Mouse (Mus musculus) midbrain, embryonic 10.5 days (tissue): ENCODE data around the gene Rad51c. TPM values are rescaled to one million over a fixed set of nuclear protein-coding genes. Genes with fewer than 3 reads are reported as not detected.
"Not testable (repeated sequence)": the region's sequence is repeated elsewhere in the genome, so short reads cannot be mapped to it uniquely, and the experiment has no call there.

ENCODE experiments used
- DNase-seq: peaks from one replicate; pipeline ENCODE4 v3.0.0-alpha.2; 2017; ENCODE audit warnings: low spot score
- H3K27ac ChIP-seq: fragments of 300-500 bp; sonication (generic); replicated peaks from 2 replicates; pipeline ENCODE4 v1.5.1; 2016; ENCODE audit warnings: mild to moderate bottlenecking
- H3K27me3 ChIP-seq: fragments of 300-500 bp; sonication (generic); 2 replicates; pipeline ENCODE4 v1.6.1; 2016; ENCODE audit warnings: low read depth, mild to moderate bottlenecking; ENCODE audit not compliant: poor library complexity, severe bottlenecking
- H3K36me3 ChIP-seq: fragments of 300-500 bp; sonication (generic); 2 replicates; pipeline ENCODE4 v1.6.1; 2016; ENCODE audit warnings: mild to moderate bottlenecking, moderate library complexity
- H3K4me1 ChIP-seq: fragments of 300-500 bp; sonication (generic); 2 replicates; pipeline ENCODE4 v1.6.1; 2016
- H3K4me3 ChIP-seq: fragments of 300-500 bp; sonication (generic); 2 replicates; pipeline ENCODE4 v1.5.1; 2016; ENCODE audit warnings: mild to moderate bottlenecking, moderate library complexity
- H3K9me3 ChIP-seq: fragments of 300-500 bp; sonication (generic); replicated peaks from 2 replicates; pipeline ENCODE4 v1.6.1; 2016; ENCODE audit warnings: mild to moderate bottlenecking
- WGBS: fragments of 180-500 bp; shearing (Covaris S2); methylation state at CpG from one replicate; pipeline ENCODE4 v1.1.7; 2016; 5-methylcytosine and 5-hydroxymethylcytosine counted together
- polyA plus RNA-seq: library from polyadenylated mRNA; unstranded; fragments of >200 nt; fragmentation: Nextera tagmentation; extraction: Ambion mirVana; gene quantifications from 2 replicates; pipeline ENCODE4 v1.2.1, GENCODE M21; 2016

Rad51c gene
- polyA plus RNA-seq, 1 experiment from 2014 or later, result 15.1 TPM

DNA sequence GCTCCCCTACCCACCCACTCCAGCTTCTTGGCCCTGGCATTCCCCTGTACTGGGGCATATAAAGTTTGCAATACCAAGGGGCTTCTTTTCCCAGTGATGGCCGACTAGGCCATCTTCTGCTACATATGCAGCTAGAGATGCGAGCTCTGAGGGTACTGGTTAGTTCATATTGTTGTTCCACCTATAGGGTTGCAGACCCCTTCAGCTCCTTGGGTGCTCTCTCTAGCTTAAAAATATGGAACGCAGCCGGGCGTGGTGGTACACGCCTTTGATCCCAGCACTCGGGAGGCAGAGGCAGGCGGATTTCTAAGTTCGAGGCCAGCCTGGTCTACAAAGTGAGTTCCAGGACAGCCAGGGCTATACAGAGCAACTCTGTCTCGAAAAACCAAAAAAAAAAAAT lies 39.3 kb upstream of the Rad51c start:
- not testable (repeated sequence) for H3K27ac ChIP-seq, H3K36me3 ChIP-seq, DNase-seq, H3K4me3 ChIP-seq, H3K9me3 ChIP-seq
- WGBS, result 75% methylated on average over 10 of the region's 10 CpGs
- H3K4me1 ChIP-seq, result peaks cover 29% of the 10 kb centered on the region
- H3K27me3 ChIP-seq, result peaks cover 14% of the 10 kb centered on the region

DNA sequence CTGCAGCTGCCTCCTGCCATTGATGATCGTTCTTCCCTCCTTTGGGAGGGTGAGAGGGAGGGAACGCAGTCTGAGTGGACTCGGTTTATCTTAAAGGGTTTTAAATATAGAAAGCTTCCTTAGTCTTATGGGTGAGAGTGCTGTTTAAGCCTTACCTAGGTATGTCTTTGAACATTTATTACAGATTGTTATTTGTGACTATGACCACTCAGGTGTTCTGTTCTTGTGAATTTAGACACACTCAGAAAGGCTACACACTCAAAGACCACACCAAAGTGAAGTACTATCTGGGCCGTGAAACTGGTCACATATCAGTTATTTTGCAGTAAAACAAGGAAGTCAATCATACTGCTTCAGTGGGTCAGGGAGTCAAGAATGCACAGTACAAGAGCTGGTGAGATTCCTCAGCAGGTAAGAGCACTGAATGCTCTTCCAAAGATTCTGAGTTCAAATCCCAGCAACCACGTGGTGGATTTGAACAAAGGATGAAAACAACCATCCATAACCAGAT lies 38.7 kb upstream of the Rad51c start:
- peaks cover 29% of the 10 kb centered on the region for H3K4me1 ChIP-seq
- WGBS, result under 1% methylated on average over 5 of the region's 5 CpGs
- no peaks in the 10 kb centered on the region for H3K9me3 ChIP-seq
- H3K27ac ChIP-seq, result no peak overlapping the region
- H3K4me3 ChIP-seq, result no peak overlapping the region
- H3K36me3 ChIP-seq, result no peaks in the 10 kb centered on the region
- peak; percentile 67 for DNase-seq
- H3K27me3 ChIP-seq, result peaks cover 14% of the 10 kb centered on the region

DNA sequence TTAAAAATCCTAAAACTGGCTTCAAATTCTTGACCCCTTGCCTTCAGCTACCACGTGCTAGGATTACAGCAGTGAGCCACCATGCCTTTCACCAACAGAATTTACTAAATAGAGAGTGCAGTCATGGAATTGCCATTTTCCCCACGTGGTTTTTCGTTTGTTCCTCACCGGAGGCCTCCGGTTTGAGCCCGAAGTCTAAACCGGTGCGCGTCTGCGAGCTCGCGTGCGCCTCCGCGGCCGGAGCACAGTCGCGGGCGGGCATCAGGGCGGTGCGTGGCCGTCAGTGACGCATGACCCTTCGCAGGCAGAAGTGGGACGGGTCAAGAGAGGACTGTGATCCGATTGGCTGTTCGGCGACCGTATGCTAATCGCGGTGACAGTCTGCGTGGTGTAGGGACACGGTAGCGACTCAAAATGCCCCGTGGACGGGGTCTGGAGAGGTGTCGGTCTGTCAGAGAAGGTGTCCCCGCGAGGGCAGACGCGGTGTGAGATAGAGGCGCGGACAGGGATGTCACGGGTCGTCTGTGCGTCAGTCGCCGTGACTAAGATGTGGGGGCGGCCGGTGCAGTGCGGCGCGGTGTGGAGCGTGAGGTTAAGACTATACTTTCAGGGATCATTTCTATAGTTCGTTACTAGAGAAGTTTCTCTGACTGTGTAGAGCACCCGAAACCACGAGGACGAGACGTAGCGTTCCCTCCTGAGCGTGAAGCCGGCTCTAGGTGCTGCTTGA lies 38.1 kb upstream of the Rad51c start:
- Histone ChIP-seq H3K4me1 (peaks cover 26% of the 10 kb centered on the region), H3K4me3 (peak overlapping the region; percentile 35), H3K27ac (peak overlapping the region; percentile 69), H3K27me3 (peaks cover 14% of the 10 kb centered on the region)
- WGBS, result under 1% methylated on average over 32 of the region's 62 CpGs
- peak; percentile 77 for DNase-seq
- H3K36me3 ChIP-seq, H3K9me3 ChIP-seq: not testable (repeated sequence)

DNA sequence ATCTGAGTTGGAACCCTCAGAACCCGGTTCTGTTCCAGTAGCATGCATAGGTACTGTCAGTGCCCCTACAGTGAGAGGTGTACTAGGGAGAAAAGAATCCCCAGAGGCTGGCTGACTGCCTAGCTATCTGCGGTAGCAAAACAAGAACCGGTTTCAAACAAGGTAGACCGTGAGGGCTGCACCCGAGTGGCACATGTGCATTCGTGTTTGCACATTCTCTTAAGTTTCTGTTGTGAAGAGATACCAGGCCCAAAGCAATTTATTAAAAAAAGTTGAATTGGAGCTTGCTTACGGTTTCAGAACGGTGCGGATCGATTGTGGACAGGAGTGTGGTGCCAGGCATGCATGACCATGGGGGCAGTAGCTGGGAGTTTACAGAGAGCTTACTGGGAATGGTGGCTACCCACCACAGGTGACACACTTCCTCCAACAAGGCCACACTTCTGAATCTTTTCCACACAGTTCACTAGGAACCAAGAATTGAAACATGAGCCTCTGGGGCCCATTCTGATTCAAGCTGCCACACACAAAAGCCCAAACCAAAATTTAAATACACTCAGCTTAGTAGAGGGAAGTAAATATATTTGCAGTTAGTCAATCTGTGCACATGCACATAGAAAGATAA lies 35.2 kb upstream of the Rad51c start:
- Histone ChIP-seq H3K4me3 (no peak overlapping the region), H3K27me3 (peaks cover 14% of the 10 kb centered on the region), H3K9me3 (no peaks in the 10 kb centered on the region), H3K4me1 (peaks cover 23% of the 10 kb centered on the region), H3K27ac (no peak overlapping the region), H3K36me3 (no peaks in the 10 kb centered on the region)
- 92% methylated on average over 10 of the region's 10 CpGs for WGBS
- DNase-seq, result no peak

DNA sequence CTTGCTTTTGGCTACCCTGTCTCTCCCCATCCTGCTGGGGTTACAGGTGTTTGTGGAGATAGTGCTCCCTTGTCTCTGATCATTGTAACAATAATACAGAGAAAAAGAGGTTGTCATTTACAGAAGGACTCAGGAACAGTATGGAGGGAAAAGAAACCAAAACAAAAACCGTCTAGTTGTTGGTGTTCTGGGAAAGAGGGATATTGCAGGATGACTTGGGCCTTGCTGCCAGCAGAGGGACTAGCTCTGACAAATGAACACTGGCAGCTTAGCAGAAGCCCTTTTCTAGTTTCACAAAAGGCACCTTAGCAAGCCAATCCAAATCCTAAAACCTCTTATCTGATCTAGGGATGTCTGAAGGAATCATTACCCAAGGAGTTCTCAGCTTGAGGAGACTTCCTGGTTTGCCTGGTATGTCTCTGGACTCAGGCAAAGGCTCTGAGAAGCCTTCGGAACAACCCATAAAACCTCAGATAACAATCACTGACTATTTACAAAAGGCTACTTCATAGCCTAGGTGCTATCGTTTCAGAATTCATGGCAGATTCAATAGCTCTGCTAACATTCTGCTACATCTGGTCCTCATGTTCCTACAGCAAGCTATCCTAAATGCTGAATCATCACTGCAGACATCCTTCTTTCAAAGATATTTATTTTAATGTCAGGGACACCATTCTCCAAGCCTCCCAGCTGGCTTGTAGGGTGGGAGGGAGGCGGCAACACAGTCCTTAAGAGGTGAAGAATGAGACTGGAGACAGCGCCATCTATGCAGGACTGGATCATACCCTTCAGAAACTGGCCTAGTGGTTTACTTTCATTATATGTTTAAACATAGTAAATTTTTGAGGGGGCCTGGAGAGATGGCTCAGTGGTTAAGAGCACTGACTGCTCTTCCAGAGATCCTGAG lies 31.8 kb upstream of the Rad51c start:
- no peak overlapping the region for H3K4me3 ChIP-seq
- WGBS, result 73% methylated on average over 5 of the region's 5 CpGs
- no peaks in the 10 kb centered on the region for H3K36me3 ChIP-seq
- H3K9me3 ChIP-seq, result no peaks in the 10 kb centered on the region
- peaks cover 20% of the 10 kb centered on the region for H3K4me1 ChIP-seq
- DNase-seq, result no peak
- peaks cover 6% of the 10 kb centered on the region for H3K27me3 ChIP-seq
- H3K27ac ChIP-seq, result no peak overlapping the region

DNA sequence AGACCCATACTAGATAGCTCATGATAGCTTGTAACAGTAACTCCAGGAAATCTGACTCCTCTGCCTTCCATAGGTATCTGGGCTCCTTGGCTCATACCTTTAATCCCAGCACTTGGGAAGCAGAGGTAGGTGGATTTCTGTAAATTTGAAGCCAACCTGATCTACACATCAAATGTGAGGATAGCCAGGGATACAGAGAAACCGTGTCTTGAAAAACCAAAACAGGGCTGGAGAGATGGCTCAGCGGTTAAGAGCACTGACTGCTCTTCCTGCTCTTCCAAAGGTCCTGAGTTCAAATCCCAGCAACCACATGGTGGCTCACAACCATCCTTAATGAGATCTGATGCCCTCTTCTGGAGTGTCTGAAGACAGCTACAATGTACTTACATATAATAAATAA lies 30.4 kb upstream of the Rad51c start:
- 95% methylated on average over 2 of the region's 2 CpGs for WGBS
- not testable (repeated sequence) for H3K9me3 ChIP-seq, H3K27me3 ChIP-seq, H3K27ac ChIP-seq, H3K36me3 ChIP-seq, H3K4me3 ChIP-seq, DNase-seq
- peaks cover 14% of the 10 kb centered on the region for H3K4me1 ChIP-seq

DNA sequence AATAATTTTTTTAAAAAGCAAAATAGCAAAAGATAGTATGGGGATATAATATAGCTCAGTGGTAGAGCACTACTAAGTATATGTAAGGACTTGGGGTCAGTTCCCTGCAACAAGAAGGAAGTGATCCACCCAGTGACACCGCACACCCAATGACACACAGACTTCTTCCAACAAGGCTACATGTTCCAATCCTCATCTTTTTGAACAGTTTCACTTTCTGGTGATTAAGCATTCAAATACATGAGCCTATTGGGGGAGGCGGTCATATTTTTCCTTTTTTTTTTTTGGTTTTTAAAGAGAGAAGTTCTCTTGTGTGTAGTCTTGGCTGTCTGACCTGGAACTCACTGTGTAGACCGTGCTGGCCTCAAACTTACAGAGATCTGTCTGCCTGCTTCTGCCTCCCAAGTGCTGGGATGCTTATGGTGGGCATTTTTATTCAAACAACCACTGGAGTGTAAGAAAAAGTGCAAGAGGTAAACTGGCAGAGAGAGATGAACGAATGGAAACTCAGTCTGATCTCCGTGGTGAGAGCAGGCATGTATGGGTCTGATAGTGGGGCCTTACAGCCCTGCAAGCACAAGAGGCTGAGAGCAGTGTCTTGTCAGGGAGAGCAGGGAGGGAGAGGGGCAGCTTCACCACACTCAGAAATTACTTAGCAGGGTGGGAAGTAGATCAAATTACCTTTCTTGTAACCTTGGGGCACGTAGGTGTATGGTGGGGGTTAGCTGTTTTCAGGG lies 28.3 kb upstream of the Rad51c start:
- no peak for DNase-seq
- 56% methylated on average over 6 of the region's 6 CpGs for WGBS

DNA sequence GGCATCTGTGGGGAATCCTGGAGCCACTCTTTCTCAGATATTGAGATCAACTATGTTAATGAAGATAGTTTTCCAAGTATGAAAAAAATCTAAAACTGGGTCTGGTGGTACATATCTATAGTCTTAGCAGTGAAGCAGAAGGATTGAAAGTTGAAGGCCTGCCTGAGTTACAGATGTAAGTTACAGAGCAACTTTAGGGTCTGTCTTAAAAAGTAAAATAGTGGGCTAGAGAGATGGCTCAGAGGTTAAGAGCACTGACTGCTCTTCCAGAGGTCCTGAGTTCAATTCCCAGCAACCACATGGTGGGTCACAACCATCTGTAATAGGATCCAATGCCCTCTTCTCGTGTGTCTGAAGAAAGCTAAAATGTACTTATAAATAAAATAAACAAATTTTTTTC lies 27.7 kb upstream of the Rad51c start:
- WGBS, result 82% methylated on average over 1 of the region's 1 CpGs
- Histone ChIP-seq H3K27me3 (no peaks in the 10 kb centered on the region), H3K27ac (no peak overlapping the region), H3K36me3 (no peaks in the 10 kb centered on the region), H3K4me1 (peaks cover 9% of the 10 kb centered on the region), H3K9me3 (no peaks in the 10 kb centered on the region), H3K4me3 (no peak overlapping the region)
- no peak for DNase-seq

More for the DNA sequence above, 28.3 kb upstream of the Rad51c start:
- no peak overlapping the region for H3K4me3 ChIP-seq
- no peaks in the 10 kb centered on the region for H3K9me3 ChIP-seq
- H3K4me1 ChIP-seq, result peaks cover 8% of the 10 kb centered on the region
- H3K27ac ChIP-seq, result no peak overlapping the region
- no peaks in the 10 kb centered on the region for H3K36me3 ChIP-seq
- no peaks in the 10 kb centered on the region for H3K27me3 ChIP-seq

DNA sequence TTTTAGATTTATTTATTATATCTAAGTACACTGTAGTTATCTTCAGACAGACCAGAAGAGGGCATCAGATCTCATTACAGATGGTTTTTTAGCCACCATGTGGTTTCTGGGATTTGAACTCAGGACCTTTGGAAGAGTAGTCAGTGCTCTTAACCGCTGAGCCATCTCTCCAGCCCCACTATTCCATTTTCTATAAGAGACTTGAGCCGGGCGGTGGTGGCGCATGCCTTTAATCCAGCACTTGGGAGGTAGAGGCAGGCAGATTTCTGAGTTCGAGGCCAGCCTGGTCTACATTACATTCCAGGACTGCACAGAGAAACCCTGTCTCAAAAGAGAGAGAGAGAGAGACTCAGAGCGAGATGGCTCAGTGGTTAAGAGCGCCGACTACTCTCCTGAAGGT lies 27.1 kb upstream of the Rad51c start:
- peaks cover 12% of the 10 kb centered on the region for H3K4me1 ChIP-seq
- H3K27ac ChIP-seq, DNase-seq, H3K9me3 ChIP-seq, H3K4me3 ChIP-seq, H3K27me3 ChIP-seq, H3K36me3 ChIP-seq: not testable (repeated sequence)
- WGBS, result 91% methylated on average over 8 of the region's 8 CpGs

DNA sequence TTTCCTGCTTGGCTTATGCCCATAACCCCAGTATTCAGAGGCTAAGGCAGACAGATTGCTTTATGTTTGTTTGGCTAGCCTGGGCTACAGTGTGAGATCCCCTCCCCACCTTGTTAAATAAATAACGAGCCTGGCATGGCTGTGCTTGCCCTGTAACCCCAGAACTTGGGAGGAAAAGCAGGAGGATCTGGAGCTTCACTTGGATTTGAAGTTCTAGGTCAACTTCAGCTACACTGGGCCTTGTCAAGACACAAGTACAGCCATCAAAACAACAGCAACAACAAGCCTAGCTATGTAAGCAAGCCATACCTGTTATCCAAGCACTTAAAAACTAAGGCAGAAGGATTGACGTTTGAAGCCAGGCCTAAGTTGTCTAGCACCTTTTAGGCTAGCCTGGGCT lies 25.6 kb upstream of the Rad51c start:
- Histone ChIP-seq H3K36me3 (no peaks in the 10 kb centered on the region), H3K9me3 (no peaks in the 10 kb centered on the region), H3K4me1 (peaks cover 18% of the 10 kb centered on the region), H3K27ac (no peak overlapping the region), H3K27me3 (no peaks in the 10 kb centered on the region), H3K4me3 (no peak overlapping the region)
- 85% methylated on average over 2 of the region's 2 CpGs for WGBS
- DNase-seq, result no peak

DNA sequence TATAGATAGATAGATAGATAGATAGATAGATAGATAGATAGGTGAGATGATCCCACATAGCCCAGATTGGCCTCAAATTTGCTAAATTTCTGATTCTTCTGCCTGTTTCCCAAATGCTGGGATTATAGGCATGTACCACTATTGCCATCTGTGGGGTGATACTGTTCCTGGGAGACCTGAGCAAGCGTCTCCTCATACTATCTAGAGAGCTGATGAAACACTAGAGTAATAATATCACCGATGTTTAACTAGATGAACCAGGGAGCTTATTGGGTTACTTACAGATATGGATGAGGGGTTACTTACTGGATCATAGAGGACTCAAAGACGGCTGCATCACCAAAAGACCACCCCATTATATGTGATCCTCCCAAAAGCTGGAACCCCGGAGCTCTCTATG lies 24.6 kb upstream of the Rad51c start:
- H3K9me3 ChIP-seq, result no peaks in the 10 kb centered on the region
- H3K27me3 ChIP-seq, result no peaks in the 10 kb centered on the region
- DNase-seq, result no peak
- WGBS, result 90% methylated on average over 4 of the region's 4 CpGs
- H3K27ac ChIP-seq, result no peak overlapping the region
- H3K4me1 ChIP-seq, result peaks cover 18% of the 10 kb centered on the region
- H3K36me3 ChIP-seq, result no peaks in the 10 kb centered on the region
- H3K4me3 ChIP-seq, result no peak overlapping the region

DNA sequence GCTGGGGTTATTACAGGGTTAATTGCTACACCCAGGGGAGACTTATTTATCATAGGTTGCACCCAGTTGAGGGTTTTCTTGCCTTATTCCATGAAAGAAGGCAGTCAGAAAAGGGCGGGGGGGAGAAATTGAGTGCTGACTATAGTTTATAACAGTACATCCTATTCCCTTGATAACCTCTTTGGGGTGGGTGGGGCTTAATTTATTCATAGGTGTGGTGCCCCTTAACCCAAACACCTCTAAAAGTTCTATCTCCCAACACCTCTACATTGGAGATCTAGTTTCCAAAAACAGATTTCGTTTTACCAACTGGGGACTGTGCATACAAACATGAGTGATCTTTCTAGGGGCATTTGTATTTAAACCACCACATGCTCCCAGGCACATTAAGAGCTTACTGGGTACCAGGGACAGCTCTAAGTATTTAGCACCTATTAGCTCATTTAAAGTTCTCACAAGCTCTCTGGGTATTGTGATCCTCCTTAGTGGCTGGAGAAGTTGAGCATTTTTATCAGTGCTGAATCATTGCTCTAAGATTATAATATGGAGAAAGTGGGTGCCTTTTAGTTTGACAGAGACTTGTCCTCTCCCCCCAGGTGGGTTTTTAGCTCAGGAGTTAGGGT lies 23.4 kb upstream of the Rad51c start:
- 75% methylated on average over 2 of the region's 2 CpGs for WGBS
- Histone ChIP-seq H3K4me1 (peaks cover 11% of the 10 kb centered on the region), H3K4me3 (no peak overlapping the region), H3K27me3 (no peaks in the 10 kb centered on the region), H3K27ac (no peak overlapping the region), H3K9me3 (no peaks in the 10 kb centered on the region), H3K36me3 (no peaks in the 10 kb centered on the region)
- no peak for DNase-seq
